Mouse (Mus musculus): ENCODE data around the gene Gas2l2. TPM values are rescaled to one million over a fixed set of nuclear protein-coding genes. Genes with fewer than 3 reads are reported as not detected.

Gene Gas2l2
- not detected for total RNA-seq (2021)

DNA sequence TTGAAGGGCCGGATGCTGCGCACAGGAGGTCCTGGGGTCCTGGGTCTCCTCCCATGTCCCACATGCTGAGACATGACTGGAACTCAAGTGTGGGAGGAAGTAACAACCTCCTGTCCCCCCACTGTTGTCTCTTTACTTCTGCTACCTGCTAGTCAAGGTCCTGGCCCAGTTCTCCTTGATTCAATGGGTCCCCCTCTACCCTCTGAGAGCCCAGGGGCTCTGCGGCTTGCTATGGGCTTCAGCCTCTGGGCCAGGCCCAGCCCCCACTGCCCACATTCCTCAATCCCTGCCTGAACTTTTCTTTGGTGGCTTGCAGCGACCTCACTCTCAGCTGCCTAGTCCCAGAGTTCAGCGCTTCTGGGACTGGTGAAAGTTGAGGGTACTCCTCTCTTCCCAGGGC, at the start of gene Gas2l2:
Gas2l2 (minus strand) TSS at position 101 of the 400 bp plus-strand sequence.
- intact Hi-C loops (cut with DNase I) = no loop called here
- no peak for DNase-seq

DNA sequence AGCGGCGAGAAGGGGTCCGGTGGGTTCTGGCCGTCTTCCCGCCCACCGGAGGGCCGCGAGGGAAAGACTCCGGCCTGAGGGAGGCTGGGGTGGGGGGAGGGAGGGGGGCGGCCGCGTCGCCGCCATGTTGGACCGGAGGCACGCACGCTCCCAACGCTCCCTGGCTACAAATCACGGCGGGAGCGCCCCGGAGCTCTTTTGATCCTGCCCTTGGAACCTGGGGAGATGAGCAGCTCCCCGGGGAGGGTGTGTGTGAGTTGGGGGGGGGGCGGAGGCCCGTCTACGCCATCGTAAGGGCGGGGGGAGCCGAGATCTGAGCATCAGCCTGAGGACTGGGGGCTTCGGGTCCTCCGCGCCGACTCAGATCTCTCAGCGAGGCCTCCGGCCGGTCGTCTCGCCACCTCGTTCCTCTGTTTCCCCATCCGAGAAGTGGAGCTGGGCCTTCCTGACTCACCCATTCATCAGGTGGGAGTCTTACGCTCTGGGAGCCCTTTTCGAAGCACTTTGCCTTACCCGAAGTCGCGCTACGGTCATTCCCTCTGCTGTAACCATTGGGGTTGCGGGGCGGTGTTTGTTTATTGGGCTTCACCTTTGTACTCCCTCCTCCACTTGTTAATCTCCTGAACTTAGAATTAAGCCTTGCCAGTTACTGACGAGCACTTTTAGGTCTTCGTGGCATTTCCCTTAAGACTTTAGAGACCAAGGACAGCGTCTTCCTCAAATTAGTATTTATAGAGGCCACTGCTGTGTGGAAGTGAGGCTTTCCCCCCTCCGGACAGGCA, 44.2 kb upstream of the Gas2l2 start:
- intact Hi-C loops (cut with DNase I) = no loop called here
- peak in 1 of 2 experiments; percentile 35 for DNase-seq

DNA sequence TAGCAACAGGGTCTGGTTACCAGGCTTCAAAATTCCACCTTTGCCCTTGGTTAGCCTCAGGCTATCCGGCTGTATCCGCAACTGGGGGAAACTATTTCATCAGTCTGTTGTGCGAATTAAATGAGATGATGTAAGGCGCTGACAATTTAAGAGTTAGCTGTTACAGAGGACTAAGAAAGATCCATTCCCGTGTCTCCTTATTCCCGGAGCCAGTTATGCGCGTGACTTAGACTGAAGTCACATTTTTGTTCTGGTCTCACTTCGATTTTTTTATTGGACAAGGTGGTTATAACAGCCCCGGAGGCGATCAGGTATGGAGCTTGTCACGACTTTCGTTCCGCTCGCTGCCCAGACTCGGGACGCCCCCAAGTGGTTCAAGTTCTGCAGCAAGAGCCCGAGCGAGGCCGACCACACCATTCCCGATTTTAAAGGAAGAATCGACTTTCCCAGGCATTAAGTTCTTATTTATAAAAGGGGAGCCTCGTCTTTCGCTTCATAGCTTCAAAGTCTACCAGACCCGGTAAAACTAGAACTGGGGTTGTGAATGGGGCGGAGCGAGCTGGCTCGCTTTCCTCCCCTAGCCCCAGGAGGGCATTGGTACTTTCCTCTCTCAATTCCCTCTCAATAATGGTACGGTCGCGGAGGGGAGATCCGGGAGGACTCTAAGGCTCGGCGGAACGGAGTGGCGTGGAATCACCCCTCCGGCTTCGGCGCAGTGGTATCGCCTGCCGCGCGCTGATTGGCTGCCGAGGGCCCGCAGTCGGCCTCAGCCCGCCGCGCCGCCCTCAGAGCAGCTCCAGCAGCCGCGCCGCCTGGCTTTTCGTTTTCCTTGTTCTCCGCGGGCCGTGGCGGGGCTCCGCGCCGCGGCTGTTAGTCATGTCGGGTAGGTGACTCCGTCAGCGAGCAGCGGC, 43.3 kb upstream of the Gas2l2 start, which contains the start of gene Taf15:
Taf15 (plus strand) TSS at position 763 of the 911 bp plus-strand sequence.
- peak; percentile 99 for DNase-seq
- intact Hi-C loops (cut with DNase I) = loop anchor here (1.0 kb wide), 1 partner anchor 29 kb away; no protein-coding TSS in a partner anchor

DNA sequence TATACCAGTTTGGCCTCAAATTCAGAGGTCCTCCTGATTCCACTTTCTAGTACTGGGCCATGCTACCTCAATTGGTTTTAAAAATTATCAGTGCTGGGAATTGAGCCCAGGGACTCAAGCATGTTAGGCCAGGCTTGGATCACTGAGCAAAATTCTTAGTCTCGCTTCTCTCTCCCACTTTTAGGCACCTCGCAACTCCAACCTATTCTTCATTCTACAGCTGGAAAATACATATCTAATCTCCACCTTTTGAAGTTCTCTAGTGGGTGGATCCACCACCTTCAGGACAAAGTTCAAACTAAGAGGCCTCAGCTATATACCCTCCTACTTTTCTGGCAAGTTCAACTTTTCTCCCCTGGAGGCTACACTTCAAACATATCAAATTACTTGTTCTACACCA, 42.5 kb upstream of the Gas2l2 start:
- no peak for DNase-seq
- intact Hi-C loops (cut with DNase I) = loop anchor here (1.0 kb wide), 1 partner anchor 28 kb away; no protein-coding TSS in a partner anchor

GRCm38 (mm10) chr11:83468765-83469164, 39.5 kb upstream of the Gas2l2 start:
- intact Hi-C loops (cut with DNase I) = no loop called here
- no peak for DNase-seq

DNA sequence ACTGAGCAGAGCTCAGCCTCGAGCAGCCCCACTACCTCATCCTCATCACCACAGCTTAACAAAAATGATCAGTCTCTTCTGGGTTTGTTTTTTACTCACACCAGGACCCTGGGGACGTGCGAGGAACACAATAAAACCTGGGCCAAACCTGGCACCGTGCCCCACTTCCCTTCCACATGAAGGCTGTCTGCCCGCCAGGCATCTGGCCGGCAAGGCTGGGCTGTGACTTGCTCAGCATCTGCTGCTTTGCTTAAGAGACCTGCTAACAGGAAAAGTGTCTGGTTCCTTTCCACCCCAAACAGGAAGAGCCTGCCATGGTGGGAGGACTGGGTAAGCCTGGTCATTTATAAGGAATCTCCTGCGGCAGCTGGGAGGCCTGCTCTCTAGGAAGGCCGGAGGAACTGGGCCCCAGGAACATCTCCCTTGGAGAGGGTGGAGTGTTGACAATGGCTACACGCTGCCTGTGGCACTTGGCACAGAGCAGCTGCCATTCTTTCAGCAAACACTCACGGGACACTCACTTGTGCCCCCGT, 37.9 kb upstream of the Gas2l2 start:
- DNase-seq = peak; percentile 79 to 86
- intact Hi-C loops (cut with DNase I) = no loop called here

DNA sequence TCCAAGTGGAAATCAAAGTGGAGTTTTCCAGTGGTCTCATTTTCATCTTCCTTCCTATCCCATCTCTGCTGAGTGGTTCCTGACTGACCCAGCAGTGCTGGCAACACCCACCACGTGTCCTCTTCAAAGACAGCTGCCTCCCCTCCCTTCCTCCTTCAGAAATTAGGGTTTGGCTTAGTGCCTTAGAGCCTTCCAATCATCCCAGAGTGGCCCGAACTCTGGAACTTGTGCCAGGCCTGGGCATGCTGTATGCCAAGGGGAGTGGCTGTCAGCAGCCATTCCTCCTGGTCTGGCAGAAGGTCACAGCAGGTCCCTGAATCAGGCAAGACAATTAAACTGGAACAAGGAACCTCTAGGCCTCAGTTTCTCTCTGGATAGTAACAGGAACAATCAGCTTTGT, 36.7 kb upstream of the Gas2l2 start:
- intact Hi-C loops (cut with DNase I) = no loop called here
- DNase-seq = peak; percentile 77 to 81

DNA sequence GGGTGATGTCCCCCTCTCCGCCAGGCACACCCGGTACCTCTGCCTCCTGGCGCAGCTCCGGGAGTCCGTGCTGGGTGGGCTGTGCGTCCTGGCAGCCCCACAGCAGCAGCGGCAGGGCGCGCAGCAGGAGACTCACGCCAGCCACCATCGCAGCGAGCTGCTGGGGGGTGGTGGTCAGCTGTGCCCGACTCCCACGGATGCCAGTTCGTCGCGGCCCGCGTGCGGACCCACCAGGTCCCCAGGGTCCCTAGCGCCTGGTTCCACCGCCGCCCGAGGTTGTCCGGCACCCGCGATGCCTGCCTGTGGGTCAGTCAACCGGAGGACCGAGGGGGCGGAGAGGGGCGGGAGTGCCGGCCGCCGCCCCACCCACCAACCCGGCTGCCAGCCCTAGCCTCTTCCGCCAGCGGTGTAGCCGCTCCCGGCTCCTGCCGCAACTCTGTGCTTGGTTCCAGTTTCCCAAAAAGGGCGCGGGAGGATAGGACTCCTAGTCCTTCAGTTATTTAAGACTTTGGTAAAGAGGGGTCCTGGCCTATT, 33.5 kb upstream of the Gas2l2 start, which contains the start of gene Mmp28:
Mmp28 (minus strand) TSS at position 361 of the 534 bp plus-strand sequence.
- intact Hi-C loops (cut with DNase I) = no loop called here
- DNase-seq = peak; percentile 73 to 79

GRCm38 (mm10) chr11:83461462-83462027, 32.3 kb upstream of the Gas2l2 start:
- intact Hi-C loops (cut with DNase I) = no loop called here
- DNase-seq = no peak

DNA sequence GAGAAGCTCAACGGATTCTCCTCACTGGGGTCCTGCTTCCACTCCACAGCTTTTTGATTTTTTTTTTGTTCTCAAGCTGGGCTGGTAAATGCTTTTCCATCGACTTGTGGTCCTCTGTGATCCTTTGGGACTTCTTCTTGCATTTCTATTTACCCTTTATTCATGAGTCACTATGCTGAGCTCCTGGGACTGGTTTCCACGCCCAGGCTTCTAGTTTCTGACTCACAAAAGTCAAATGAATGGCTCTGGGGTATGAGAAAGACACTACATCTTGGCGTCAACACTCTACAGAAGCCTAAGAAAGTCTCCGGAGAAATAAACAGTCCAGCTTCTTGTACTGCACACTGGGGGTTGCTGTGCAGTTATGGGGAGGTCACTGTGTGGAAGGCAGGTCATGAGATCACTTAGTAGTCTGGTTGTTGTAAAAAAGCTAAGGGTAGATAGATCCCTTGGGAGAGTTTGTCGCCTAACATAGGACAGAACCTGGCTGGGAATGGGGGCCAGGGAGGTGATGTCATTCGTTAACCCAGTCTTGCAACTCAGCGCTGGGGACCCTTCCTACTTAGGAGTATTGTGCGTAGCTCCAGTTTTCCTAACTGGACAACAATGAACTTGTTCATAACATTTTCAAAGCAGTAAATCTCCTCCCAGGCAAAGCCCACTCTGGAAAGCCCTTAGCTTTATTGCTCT, 28.8 kb upstream of the Gas2l2 start:
- no peak for DNase-seq
- intact Hi-C loops (cut with DNase I) = no loop called here

GRCm38 (mm10) chr11:83457257-83457656, 28.0 kb upstream of the Gas2l2 start:
- intact Hi-C loops (cut with DNase I) = no loop called here
- DNase-seq = no peak

GRCm38 (mm10) chr11:83455608-83456007, 26.4 kb upstream of the Gas2l2 start:
- DNase-seq = no peak
- intact Hi-C loops (cut with DNase I) = no loop called here

- DNase-seq = peak; percentile 53 to 63
These were observed 25.3 kb upstream of the Gas2l2 start for GRCm38 (mm10) chr11:83454548-83454947.

DNA sequence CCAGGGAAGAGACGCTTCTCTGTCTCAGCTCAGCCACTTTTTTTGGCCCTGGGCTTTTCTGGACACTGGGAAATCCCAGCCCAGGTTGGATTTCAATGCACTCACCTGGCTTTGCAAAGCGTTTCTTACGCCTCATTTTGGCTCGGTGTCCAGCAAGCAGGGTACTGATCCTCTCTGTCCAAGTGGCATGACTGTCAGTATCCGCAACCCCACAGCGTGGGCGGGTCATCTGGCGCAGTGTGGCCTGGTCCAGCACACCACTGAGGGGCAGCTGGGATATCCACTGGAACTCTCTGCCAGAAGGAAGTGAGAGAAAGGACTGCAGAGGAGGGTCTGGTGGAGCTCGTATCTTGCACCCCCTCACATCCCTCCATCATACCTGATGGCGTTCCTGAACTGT, 22.0 kb upstream of the Gas2l2 start:
- intact Hi-C loops (cut with DNase I) = no loop called here
- DNase-seq = no peak

More at GRCm38 (mm10) chr11:83454548-83454947, 25.3 kb upstream of the Gas2l2 start:
- intact Hi-C loops (cut with DNase I) = no loop called here

- intact Hi-C loops (cut with DNase I) = no loop called here
- no peak for DNase-seq
These were observed 21.3 kb upstream of the Gas2l2 start for GRCm38 (mm10) chr11:83450550-83450949.

GRCm38 (mm10) chr11:83449298-83449697, 20.0 kb upstream of the Gas2l2 start:
- intact Hi-C loops (cut with DNase I) = no loop called here
- DNase-seq = no peak

DNA sequence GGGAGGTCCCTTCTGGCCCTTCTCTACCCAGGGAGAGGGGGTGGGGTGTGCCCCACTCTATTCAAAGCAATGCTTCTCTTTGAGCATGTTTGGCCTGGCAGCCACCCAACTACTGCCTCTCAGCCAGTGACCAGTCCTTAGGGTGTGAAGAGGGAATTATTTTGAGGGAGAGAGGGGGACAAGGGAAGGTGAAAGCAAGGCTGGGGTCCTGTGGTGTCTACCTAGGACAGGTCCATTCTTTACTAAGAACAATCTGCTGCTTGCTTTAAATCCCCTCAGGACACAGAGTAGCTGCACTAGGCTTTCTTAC, 19.6 kb upstream of the Gas2l2 start:
- peak; percentile 62 for DNase-seq
- intact Hi-C loops (cut with DNase I) = no loop called here

GRCm38 (mm10) chr11:83448021-83448926, 19.0 kb upstream of the Gas2l2 start:
- DNase-seq = peak; percentile 68 to 78
- intact Hi-C loops (cut with DNase I) = no loop called here

- intact Hi-C loops (cut with DNase I) = no loop called here
- DNase-seq = no peak
These were observed 18.4 kb upstream of the Gas2l2 start for GRCm38 (mm10) chr11:83447612-83448011.
